Mouse (Mus musculus) heart, postnatal 0 days (tissue): Measurements from ENCODE around the gene Glcci1. TPM values are rescaled to one million over a fixed set of nuclear protein-coding genes. Genes with fewer than 3 reads are reported as not detected.

Experiments used
- ATAC-seq: fragments of 200-750 bp; cut with Nextera tagmentation; 2 replicates; pipeline ENCODE4 v1.8.0; 2017; ENCODE audit warnings: low read depth, moderate number of reproducible peaks, moderate library complexity; ENCODE audit not compliant: insufficient read depth
- DNase-seq: peaks from one replicate; pipeline ENCODE4 v3.0.0-alpha.2; 2016; ENCODE audit warnings: low spot score
- H3K27ac ChIP-seq: fragments of 300-500 bp; sonication (generic); 2 replicates; pipeline ENCODE4 v1.5.1; 2014; ENCODE audit warnings: low read depth, mild to moderate bottlenecking
- H3K27me3 ChIP-seq: fragments of 300-500 bp; sonication (generic); 2 replicates; pipeline ENCODE4 v1.6.1; 2014; ENCODE audit warnings: low read length, mixed read lengths; ENCODE audit not compliant: control insufficient read depth, insufficient read depth
- H3K36me3 ChIP-seq: fragments of 300-500 bp; sonication (generic); replicated peaks from 2 replicates; pipeline ENCODE4 v1.6.1; 2014; ENCODE audit warnings: low read length, mixed read lengths; ENCODE audit not compliant: control insufficient read depth, insufficient read depth
- H3K4me1 ChIP-seq: fragments of 300-500 bp; sonication (generic); 2 replicates; pipeline ENCODE4 v1.6.1; 2014; ENCODE audit warnings: antibody characterized with exemption; ENCODE audit not compliant: control insufficient read depth, insufficient read depth
- H3K4me2 ChIP-seq: fragments of 300-500 bp; sonication (generic); 2 replicates; pipeline ENCODE4 v1.6.1; 2014; ENCODE audit warnings: low read depth, mild to moderate bottlenecking, low read length, moderate library complexity
- H3K4me3 ChIP-seq: fragments of 300-500 bp; sonication (generic); 2 replicates; pipeline ENCODE4 v1.5.1; 2014; ENCODE audit warnings: low read depth, low read length
- H3K9ac ChIP-seq: fragments of 300-500 bp; sonication (generic); replicated peaks from 2 replicates; pipeline ENCODE4 v1.6.1; 2014; ENCODE audit warnings: low read depth, low read length, mixed read lengths
- H3K9me3 ChIP-seq: fragments of 300-500 bp; sonication (generic); replicated peaks from 2 replicates; pipeline ENCODE4 v1.6.1; 2016; ENCODE audit warnings: low read length; ENCODE audit not compliant: control insufficient read depth
- CTCF ChIP-seq: IDR thresholded peaks from 2 replicates; pipeline ENCODE4 v1.5.1; 2016; ENCODE audit warnings: antibody characterized with exemption, control low read depth, low read depth
- EP300 ChIP-seq: IDR thresholded peaks from 2 replicates; pipeline ENCODE4 v1.6.1; 2016; ENCODE audit warnings: antibody characterized with exemption, low read depth
- WGBS: fragments of 180-500 bp; shearing (Covaris S2); extraction: QIAGEN DNeasy Blood & Tissue Kit; methylation state at CpG from one replicate; pipeline ENCODE4 v1.1.7; 2014; 5-methylcytosine and 5-hydroxymethylcytosine counted together
- polyA plus RNA-seq: library from polyadenylated mRNA; unstranded; fragments of >200 nt; fragmentation: Nextera tagmentation; extraction: Ambion mirVana; gene quantifications from 2 replicates; pipeline ENCODE4 v1.2.1, GENCODE M21; 2015
- total RNA-seq: library from RNA; depleted of rRNA; stranded (reverse); fragments of >200 nt; gene quantifications from 2 replicates; pipeline ENCODE4 v1.2.3, GENCODE M21; 2014; ENCODE audit warnings: low replicate concordance

Glcci1 gene
- total and polyA plus RNA-seq, 2 experiments from 2014 or later = 2.7 to 23.4 TPM

DNA sequence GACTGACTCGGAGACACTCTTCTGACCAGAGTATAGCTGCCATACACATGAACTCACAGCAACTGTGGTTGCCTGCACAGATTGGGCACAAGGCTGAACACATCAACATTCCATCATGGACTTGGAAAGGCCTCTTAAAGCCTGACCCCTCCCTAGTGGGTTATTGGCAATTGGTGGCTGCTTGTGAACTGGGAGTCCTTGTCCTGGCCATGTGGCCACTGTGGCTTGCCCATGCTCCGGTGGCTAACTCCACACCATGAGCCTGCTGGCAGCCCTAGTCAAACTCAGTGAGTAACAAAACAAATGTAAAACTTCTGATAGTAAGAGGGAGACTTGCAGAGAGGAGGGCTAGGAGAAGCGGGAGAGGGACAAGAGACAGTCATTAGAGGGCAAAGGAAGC, 37.3 kb upstream of the Glcci1 start:
- Histone ChIP-seq H3K4me2 (no peak overlapping the region), H3K36me3 (no peaks in the 10 kb centered on the region), H3K4me3 (no peak overlapping the region), H3K27ac (no peak overlapping the region), H3K9ac (no peak overlapping the region), H3K27me3 (no peaks in the 10 kb centered on the region), H3K9me3 (no peaks in the 10 kb centered on the region), H3K4me1 (peaks cover 18% of the 10 kb centered on the region)
- 91% methylated on average over 3 of the region's 3 CpGs for WGBS
- TF ChIP-seq CTCF (no peak), EP300 (no peak)
- ATAC-seq (no peak), DNase-seq (no peak)

DNA sequence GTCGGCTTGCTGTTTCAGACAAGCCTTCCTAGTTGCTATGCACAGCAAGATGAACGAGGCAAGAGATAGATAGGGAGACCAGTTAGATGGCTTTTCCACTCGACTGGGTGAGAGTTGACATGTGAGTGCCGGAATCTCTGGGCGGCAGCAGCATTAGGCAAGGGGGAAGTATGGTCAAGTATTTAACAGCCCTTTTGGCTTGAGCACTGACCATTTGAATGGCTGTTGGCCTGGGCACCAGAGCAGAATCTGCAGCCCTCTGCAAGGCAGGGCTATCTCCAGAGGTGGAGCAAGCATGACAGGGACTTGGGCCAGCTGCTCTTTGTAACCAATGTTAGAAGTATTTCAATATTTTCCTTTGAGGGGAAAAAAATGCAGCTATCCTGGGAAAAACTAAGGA, 36.5 kb upstream of the Glcci1 start:
- H3K27me3 ChIP-seq = no peaks in the 10 kb centered on the region
- H3K27ac ChIP-seq = peak overlapping the region; percentile 47
- DNase-seq (no peak), ATAC-seq (0 out of 2 replicates have a peak, but pooled peaks have one; percentile 36)
- no peak overlapping the region for H3K4me3 ChIP-seq
- H3K36me3 ChIP-seq = no peaks in the 10 kb centered on the region
- peaks cover 18% of the 10 kb centered on the region for H3K4me1 ChIP-seq
- 16% methylated on average over 5 of the region's 5 CpGs for WGBS
- 0 out of 2 replicates have a peak overlapping the region, but pooled peaks have one; percentile 6 for H3K4me2 ChIP-seq
- no peak overlapping the region for H3K9ac ChIP-seq
- TF ChIP-seq CTCF (no peak), EP300 (no peak)
- H3K9me3 ChIP-seq = no peaks in the 10 kb centered on the region

DNA sequence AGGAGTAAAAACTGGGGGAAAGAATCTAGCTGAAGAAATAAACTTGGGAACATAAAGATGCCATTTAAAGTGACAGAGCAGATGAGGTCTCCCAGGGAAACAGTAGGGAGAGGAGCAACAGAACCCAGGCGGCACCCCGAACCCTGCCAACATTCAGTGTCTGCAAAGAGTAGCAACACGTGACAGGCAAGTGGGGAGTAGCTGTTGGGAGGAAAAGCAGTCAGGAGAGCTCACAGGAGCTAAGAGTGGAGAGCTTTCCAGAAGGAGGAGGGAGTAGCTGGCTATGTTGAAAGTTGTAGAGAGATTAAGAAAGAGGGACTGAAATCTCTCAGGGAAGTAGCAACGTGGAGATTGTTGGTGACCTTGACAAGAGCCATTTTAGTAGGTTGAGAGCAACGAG, 35.9 kb upstream of the Glcci1 start:
- peaks cover 18% of the 10 kb centered on the region for H3K4me1 ChIP-seq
- H3K9me3 ChIP-seq = no peaks in the 10 kb centered on the region
- H3K9ac ChIP-seq = no peak overlapping the region
- H3K27me3 ChIP-seq = no peaks in the 10 kb centered on the region
- ATAC-seq = peak; percentile 39; the same call in 1 of the 2 replicates
- TF ChIP-seq EP300 (no peak), CTCF (no peak)
- peak overlapping the region; percentile 52 for H3K27ac ChIP-seq
- no peak overlapping the region for H3K4me3 ChIP-seq
- 17% methylated on average over 5 of the region's 5 CpGs for WGBS
- DNase-seq = peak; percentile 45
- H3K36me3 ChIP-seq = no peaks in the 10 kb centered on the region
- peak overlapping the region; percentile 31; the same call in 1 of the 2 replicates for H3K4me2 ChIP-seq

DNA sequence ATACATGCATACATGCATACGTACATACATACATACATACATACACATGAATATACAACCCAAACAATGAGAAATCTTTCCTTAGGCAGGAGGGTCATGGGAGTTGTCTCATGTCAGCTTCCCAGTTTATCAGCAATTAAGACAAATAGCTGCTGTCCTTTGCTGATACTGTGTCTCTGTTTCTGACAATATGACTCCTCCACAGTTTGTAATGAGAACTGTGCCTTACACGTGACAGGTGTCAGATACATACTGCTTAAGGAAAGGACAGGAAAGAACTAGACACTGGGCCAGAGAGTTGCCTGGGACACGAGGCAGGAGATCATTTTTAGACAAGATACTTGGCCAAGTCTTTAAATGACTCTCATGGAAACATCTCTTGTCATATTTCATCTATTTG, 35.1 kb upstream of the Glcci1 start:
- Histone ChIP-seq H3K27ac (no peak overlapping the region), H3K4me3 (no peak overlapping the region), H3K27me3 (no peaks in the 10 kb centered on the region), H3K4me2 (no peak overlapping the region), H3K36me3 (no peaks in the 10 kb centered on the region), H3K4me1 (peaks cover 18% of the 10 kb centered on the region), H3K9me3 (no peaks in the 10 kb centered on the region), H3K9ac (no peak overlapping the region)
- WGBS = 65% methylated on average over 3 of the region's 3 CpGs
- ATAC-seq (no peak), DNase-seq (no peak)
- no peak for TF ChIP-seq EP300
- no peak for TF ChIP-seq CTCF

DNA sequence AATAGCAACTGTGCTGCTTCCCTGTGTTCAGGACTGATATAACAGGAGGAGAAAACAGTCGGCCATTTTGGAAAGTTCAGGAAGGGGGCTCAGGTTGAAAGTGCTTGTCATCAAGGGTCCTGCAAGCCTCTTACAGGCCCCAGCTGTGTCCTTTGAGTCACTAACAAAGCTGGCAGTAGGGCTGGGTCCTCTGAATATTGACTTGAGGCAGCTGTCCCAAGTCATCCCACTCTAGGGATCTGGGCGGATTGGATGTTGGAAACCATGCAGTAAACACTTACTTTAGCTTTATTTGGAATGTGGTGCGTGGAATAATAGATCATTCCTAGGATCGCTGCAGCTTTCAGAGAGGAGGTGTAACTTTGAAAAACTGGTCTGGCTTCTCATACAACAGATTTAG, 34.6 kb upstream of the Glcci1 start:
- Histone ChIP-seq H3K9me3 (no peaks in the 10 kb centered on the region), H3K27me3 (no peaks in the 10 kb centered on the region), H3K9ac (no peak overlapping the region), H3K4me1 (peaks cover 18% of the 10 kb centered on the region), H3K36me3 (no peaks in the 10 kb centered on the region), H3K27ac (no peak overlapping the region), H3K4me3 (no peak overlapping the region), H3K4me2 (no peak overlapping the region)
- DNase-seq (no peak), ATAC-seq (peak; percentile 17; the same call in 1 of the 2 replicates)
- WGBS = 79% methylated on average over 4 of the region's 4 CpGs
- no peak for TF ChIP-seq CTCF
- no peak for TF ChIP-seq EP300

DNA sequence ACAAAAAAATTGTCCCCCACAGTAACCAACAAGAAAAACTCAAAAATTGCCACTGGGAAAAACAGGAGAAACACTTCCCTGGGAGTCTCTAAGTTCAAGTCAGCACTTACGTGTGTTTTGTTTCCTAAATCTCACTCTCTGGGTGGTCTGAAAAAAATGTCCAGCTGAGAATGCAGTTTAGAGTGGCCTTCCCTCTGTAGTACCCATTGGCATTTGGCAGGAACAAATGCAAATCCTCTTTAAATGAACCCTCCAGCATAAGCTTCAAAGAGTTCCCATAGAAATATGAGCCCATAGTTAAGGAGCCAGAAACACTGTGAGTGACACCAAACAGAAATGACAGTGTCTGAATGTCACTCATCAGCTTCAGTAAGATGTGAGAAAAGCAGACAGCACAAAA, 30.2 kb upstream of the Glcci1 start:
- TF ChIP-seq EP300 (no peak), CTCF (no peak)
- no peak for ATAC-seq
- no peak overlapping the region for H3K9ac ChIP-seq
- no peak overlapping the region for H3K4me2 ChIP-seq
- peaks cover under 1% of the 10 kb centered on the region; the same call in 1 of the 2 replicates for H3K4me1 ChIP-seq
- H3K4me3 ChIP-seq = no peak overlapping the region
- no peak for DNase-seq
- 61% methylated on average over 1 of the region's 1 CpGs for WGBS
- H3K27me3 ChIP-seq = no peaks in the 10 kb centered on the region
- no peak overlapping the region for H3K27ac ChIP-seq
- no peaks in the 10 kb centered on the region for H3K9me3 ChIP-seq
- no peaks in the 10 kb centered on the region for H3K36me3 ChIP-seq
